Mouse (Mus musculus) E14TG2a.4 (cell line): ENCODE data around the gene Rtn4.
A peak's percentile ranks its signal among the peaks of the same experiment; 100 is the strongest.

Source experiments
- H3K27me3 ChIP-seq: 2 replicates; pipeline ENCODE4 v1.6.1; 2014; ENCODE audit warnings: low read length, control low read depth; ENCODE audit not compliant: insufficient read depth
- H3K36me3 ChIP-seq: 2 replicates; pipeline ENCODE4 v1.6.1; 2014; ENCODE audit warnings: low read length, control low read depth; ENCODE audit not compliant: insufficient read depth
- H3K4me1 ChIP-seq: replicated peaks from 2 replicates; pipeline ENCODE4 v1.6.1; 2014; ENCODE audit warnings: low read depth, low read length, control low read depth
- H3K4me3 ChIP-seq: replicated peaks from 2 replicates; pipeline ENCODE4 v1.5.1; 2014; ENCODE audit warnings: mild to moderate bottlenecking, low read length
- H3K9me3 ChIP-seq: 2 replicates; pipeline ENCODE4 v1.6.1; 2014; ENCODE audit warnings: low read length, control low read depth
- CTCF ChIP-seq: conservative IDR thresholded peaks from 2 replicates; pipeline ENCODE4 v1.5.1; 2014; ENCODE audit warnings: low read length
- NANOG ChIP-seq: IDR thresholded peaks from 2 replicates; pipeline ENCODE4 v1.6.1; 2014; ENCODE audit warnings: borderline replicate concordance, low read length, mixed read lengths
- POU5F1 ChIP-seq: IDR thresholded peaks from 2 replicates; pipeline ENCODE4 v1.6.1; 2014; ENCODE audit warnings: low read length, borderline replicate concordance

Rtn4 gene

GRCm38 (mm10) chr11:29718541-29718940, 25.8 kb downstream of the Rtn4 start:
- Histone ChIP-seq H3K36me3 (peaks cover 11% of the 10 kb centered on the region), H3K4me3 (peak overlapping the region; percentile 49), H3K4me1 (peaks cover 85% of the 10 kb centered on the region), H3K27me3 (no peaks in the 10 kb centered on the region), H3K9me3 (no peaks in the 10 kb centered on the region)
- TF ChIP-seq NANOG = no peak
- no peak for TF ChIP-seq CTCF
- TF ChIP-seq POU5F1 = no peak

- Histone ChIP-seq H3K27me3 (no peaks in the 10 kb centered on the region), H3K36me3 (peaks cover 11% of the 10 kb centered on the region), H3K4me3 (no peak overlapping the region), H3K4me1 (peaks cover 89% of the 10 kb centered on the region), H3K9me3 (no peaks in the 10 kb centered on the region)
- TF ChIP-seq POU5F1 = no peak
- no peak for TF ChIP-seq CTCF
Measured at GRCm38 (mm10) chr11:29719597-29719996, 26.9 kb downstream of the Rtn4 start.

GRCm38 (mm10) chr11:29724213-29724612, 31.5 kb downstream of the Rtn4 start:
- Histone ChIP-seq H3K4me1 (peaks cover 81% of the 10 kb centered on the region), H3K27me3 (no peaks in the 10 kb centered on the region), H3K36me3 (peaks cover 22% of the 10 kb centered on the region), H3K9me3 (no peaks in the 10 kb centered on the region), H3K4me3 (no peak overlapping the region)
- no peak for TF ChIP-seq NANOG
- TF ChIP-seq CTCF = 0 out of 2 replicates have a peak, but pooled peaks have one; percentile 15
- no peak for TF ChIP-seq POU5F1

- H3K4me3 ChIP-seq = no peak overlapping the region
- TF ChIP-seq NANOG (no peak), CTCF (no peak), POU5F1 (no peak)
- H3K36me3 ChIP-seq = peaks cover 26% of the 10 kb centered on the region
- H3K4me1 ChIP-seq = peaks cover 76% of the 10 kb centered on the region
- H3K27me3 ChIP-seq = no peaks in the 10 kb centered on the region
- H3K9me3 ChIP-seq = no peaks in the 10 kb centered on the region
Measured at GRCm38 (mm10) chr11:29725167-29725566, 32.4 kb downstream of the Rtn4 start.

GRCm38 (mm10) chr11:29725610-29726009, 32.9 kb downstream of the Rtn4 start:
- peaks cover 24% of the 10 kb centered on the region for H3K36me3 ChIP-seq
- H3K4me3 ChIP-seq = no peak overlapping the region
- peaks cover 72% of the 10 kb centered on the region for H3K4me1 ChIP-seq
- no peaks in the 10 kb centered on the region for H3K9me3 ChIP-seq
- no peaks in the 10 kb centered on the region for H3K27me3 ChIP-seq
- TF ChIP-seq NANOG (no peak), CTCF (peak; percentile 22; the same call in 1 of the 2 replicates), POU5F1 (no peak)

- peaks cover 29% of the 10 kb centered on the region for H3K36me3 ChIP-seq
- TF ChIP-seq CTCF (no peak), POU5F1 (no peak), NANOG (no peak)
- H3K9me3 ChIP-seq = no peaks in the 10 kb centered on the region
- no peaks in the 10 kb centered on the region for H3K27me3 ChIP-seq
- H3K4me1 ChIP-seq = peaks cover 58% of the 10 kb centered on the region
- H3K4me3 ChIP-seq = no peak overlapping the region
Measured at GRCm38 (mm10) chr11:29727901-29728300, 35.2 kb downstream of the Rtn4 start.

- TF ChIP-seq NANOG (no peak), CTCF (no peak), POU5F1 (no peak)
- H3K9me3 ChIP-seq = no peaks in the 10 kb centered on the region
- H3K4me1 ChIP-seq = peaks cover 56% of the 10 kb centered on the region
- H3K4me3 ChIP-seq = no peak overlapping the region
- no peaks in the 10 kb centered on the region for H3K27me3 ChIP-seq
- peaks cover 90% of the 10 kb centered on the region for H3K36me3 ChIP-seq
Measured at GRCm38 (mm10) chr11:29739752-29740151, 47.0 kb downstream of the Rtn4 start.

- Histone ChIP-seq H3K36me3 (peaks cover 80% of the 10 kb centered on the region), H3K4me3 (no peak overlapping the region), H3K9me3 (no peaks in the 10 kb centered on the region), H3K27me3 (no peaks in the 10 kb centered on the region), H3K4me1 (peaks cover 82% of the 10 kb centered on the region)
- no peak for TF ChIP-seq CTCF
- no peak for TF ChIP-seq POU5F1
- TF ChIP-seq NANOG = no peak
Measured at GRCm38 (mm10) chr11:29744760-29745430, 52.1 kb downstream of the Rtn4 start.

GRCm38 (mm10) chr11:29745513-29745912, 52.8 kb downstream of the Rtn4 start:
- Histone ChIP-seq H3K27me3 (no peaks in the 10 kb centered on the region), H3K4me3 (no peak overlapping the region), H3K9me3 (no peaks in the 10 kb centered on the region), H3K36me3 (peaks cover 79% of the 10 kb centered on the region), H3K4me1 (peaks cover 79% of the 10 kb centered on the region)
- TF ChIP-seq POU5F1 (no peak), CTCF (no peak), NANOG (no peak)
